Mouse (Mus musculus): Measurements from ENCODE around the gene Zfp382.
"Not testable (repeated sequence)": the region's sequence is repeated elsewhere in the genome, so short reads cannot be mapped to it uniquely, and the experiment has no call there.

Zfp382 gene

DNA sequence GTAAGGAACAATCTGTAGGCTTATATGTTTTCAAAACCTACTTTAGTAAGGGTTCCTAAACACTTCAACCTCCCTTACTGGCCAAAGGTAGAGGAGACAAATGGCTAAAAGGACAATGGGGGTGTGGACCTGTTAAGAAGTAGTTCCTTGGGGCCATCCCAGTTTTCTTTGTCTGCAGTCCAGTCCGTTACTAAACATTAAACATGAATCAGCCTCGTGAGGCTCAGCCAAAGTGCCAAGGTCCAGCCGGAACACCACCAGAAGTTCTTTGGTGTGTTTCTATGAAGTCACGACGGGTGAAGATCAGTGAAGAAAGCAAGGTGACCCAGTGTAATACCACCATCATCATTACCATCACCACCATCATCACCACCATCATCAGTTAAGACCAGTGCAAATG lies 25.3 kb downstream of the Zfp382 start:
- DNase-seq (ENCODE audit: low spot score), result no peak

DNA sequence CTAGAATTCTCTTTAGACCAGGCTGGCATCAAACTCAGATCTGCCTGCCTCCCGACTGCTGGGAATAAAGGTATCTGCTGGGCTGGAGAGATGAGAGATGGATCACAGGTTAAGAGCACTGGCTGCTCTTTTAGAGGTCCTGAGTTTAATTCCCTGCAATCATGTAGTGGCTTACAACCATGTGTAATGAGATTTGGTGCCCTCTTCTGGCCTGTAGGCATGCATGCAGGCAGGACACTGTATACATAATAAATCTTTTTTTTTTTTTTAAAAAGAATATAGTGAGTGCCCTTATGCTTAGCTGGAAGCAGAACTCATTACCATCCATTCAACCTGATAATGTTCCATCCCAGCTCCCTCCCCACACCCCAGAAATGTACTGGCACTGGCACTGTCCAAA lies 32.3 kb downstream of the Zfp382 start:
- DNase-seq (ENCODE audit: low spot score), result no peak

DNA sequence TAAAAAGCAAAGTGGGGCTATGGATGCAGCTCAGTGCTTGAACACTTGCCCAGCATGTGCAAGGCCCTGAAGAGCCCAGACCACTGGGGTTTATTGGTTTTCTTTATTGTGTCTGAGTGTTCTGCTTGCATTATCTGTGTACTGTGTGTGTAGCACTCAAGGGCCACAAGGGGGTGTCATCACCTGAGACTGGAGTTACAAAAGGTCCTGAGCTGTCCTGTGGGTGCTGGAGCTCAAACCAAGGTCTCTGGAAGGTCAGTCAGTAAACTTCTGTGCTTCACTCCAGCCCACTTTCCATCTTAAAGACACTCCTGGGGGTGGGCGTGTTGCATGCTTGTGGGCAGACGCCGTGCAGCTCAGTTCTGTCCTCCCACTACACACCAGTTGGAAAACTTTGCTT lies 33.8 kb downstream of the Zfp382 start:
- DNase-seq (ENCODE audit: low spot score), result no peak

DNA sequence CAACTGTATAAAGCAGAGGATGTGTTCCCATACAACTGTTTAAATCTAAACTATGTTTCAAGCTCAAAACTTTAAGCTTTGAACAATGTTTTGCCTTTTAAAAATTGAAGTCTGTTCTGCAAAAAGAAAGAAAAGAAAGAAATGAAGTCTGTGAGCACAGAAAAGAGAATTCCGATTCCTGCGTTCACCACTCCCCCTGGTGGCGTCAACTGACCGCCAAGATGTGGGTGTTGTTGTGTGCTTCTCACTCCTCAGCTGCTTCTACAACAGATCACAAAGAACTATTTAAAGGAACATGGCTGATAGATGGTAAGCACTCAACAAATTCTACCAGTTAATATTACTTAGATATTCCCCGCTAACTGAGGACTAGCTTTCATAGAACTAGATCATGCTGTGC lies 41.4 kb downstream of the Zfp382 start:
- DNase-seq (ENCODE audit: low spot score), result no peak

DNA sequence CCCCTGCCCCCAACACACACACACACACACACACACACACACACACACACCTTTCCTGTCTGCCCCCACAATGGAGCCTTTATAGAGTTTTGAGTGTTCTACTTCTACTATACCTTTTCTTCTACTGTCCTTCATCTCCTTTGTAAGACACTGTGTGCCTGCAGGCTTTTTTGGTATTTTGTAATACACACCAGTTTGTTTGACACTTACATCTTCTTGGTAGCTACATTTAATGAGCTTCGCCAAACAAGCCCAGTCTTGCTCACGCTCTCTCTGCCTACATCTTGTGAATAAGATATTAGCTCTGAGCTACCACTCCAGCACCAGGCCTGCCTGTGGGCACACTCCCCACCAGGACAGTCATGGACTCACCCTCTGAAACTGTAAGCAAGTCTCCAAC lies 43.0 kb downstream of the Zfp382 start:
- no peak for DNase-seq (ENCODE audit: low spot score)

DNA sequence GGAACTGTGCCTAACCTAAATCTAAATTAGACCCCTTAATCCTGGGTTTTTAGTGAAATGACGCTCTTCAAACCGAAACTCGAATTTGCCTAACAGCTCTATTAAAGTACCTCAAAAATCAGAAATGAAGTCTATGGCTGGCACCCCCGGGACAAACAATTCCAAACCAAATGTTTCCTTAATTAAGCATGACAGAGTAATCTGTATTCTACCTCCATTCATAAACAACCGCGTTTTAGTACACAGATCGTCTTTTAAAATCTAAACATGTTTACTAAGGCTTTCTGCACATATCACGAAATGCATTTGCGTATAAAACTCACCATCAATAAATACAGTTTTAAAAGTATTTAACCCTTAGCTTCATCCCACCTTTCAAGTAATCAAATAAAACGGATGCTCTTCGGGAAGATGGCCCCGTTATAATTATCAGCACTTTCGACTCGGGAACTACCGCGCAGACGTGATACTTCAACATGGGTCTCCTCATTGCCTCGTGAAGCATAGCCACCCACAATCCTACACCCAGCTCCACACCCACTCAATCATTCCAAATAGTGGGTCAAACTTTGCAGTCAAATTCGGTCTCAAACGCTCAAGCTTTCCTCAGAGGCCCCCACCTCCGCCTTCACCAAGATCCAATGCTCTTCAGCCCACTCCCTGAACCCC lies 47.3 kb downstream of the Zfp382 start:
- DNase-seq (ENCODE audit: low spot score), result peak; percentile 53

DNA sequence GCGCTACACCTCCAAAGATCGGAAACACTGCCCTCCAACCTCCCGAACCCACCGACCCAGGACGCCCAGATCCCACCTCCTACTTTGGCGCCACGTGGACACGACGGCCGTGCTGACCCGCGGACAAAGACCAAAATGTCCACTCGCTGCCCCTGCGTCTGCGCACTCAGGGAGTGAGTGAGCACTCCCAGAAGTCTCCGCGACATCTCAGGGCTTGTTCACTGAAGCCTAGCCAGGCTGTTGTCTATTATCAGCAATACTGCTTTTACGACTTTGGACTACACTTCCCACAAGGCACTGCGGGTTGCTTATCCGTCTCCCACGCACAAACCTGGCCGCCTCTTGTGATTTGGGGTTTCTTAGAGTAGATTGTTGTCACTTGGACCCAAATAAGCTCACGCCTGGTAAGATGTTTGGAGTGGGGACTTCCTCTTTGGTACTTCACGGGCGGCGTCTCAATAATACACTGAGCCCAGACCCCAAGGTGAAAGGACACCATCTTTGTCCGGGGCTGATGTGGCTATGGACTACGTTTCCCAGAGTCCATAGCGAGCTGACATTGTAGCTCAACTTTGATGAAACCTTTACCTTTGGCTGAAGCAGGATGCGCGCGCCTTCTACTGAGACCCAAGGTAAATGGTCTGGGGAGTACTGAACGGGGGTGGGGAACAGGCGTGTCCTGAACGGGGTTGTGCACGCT lies 48.0 kb downstream of the Zfp382 start, which contains the start of gene Zfp146:
TSS of gene Zfp146 (minus strand) at position 168 of the 700 bp plus-strand sequence.
- DNase-seq (ENCODE audit: low spot score), result peak; percentile 90

DNA sequence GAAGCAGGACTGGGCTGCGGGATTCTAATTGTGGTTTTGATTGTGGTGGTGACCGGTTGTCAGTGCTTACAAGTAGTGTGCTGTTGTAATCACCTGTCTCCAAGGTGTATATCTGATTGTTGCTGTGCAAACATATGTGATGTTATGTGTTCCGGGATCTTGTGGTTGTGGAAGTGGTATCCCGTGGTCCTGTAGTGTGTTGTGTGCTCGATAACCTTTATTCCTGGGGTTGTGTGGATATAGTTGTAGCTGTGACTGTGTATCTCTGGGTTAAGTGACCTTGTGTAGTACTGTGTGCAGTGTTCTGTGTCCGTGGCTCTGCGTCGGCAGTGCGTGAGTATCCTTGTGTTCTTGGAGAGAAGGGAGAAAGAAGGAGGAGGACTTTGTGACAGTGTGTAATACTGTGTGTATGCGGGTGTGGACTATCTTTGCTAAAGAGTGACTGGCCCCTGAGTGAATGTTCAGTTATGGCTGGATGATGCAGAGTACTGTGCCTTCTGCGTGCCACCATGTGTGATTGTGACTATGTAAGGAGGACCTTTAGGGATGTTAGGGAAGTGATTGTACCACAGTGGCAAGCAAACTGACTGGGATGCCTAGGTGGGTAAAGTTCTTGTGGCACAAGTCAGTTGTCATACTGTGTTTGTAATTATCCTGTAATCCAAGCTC lies 48.7 kb downstream of the Zfp382 start:
- DNase-seq (ENCODE audit: low spot score), result peak; percentile 17

DNA sequence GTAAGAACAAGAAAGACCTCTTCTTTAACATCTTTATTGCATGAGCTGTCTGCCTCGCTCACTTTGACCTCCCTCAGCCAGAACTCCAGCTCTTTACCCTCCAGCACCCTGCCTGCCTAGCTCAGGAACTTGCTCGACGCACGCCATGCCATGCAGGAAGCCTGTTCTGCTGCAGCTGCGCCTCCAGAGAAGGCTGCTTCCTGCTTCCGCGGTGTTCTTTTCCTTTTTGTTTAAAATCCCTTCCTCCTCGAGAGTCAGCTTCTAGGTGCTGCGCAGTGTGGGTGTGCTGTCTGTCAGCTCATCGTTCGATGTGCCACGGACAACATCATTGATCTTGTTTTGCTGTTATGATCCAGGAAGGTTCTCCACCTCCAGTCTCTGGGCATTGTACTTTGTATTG lies 54.7 kb downstream of the Zfp382 start:
- no peak for DNase-seq (ENCODE audit: low spot score)

DNA sequence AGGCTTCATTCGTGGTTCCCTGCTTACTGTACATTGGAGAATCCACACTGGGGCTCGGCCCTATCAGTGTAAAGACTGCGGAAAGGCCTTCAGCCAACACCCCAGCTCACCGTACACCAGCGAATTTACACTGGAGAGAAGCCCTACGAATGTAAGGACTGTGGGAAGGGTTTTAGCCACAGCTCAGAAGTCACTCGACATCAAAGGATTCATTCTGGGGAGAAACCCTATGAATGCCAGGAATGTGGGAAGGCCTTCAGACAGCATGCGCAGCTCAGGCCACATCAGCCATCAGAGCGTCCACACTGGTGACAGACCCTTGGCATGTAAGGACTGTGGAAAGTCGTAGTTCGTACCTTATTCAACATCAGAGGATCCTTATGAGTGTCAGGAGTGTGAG lies 56.5 kb downstream of the Zfp382 start:
- no peak for DNase-seq (ENCODE audit: low spot score)

DNA sequence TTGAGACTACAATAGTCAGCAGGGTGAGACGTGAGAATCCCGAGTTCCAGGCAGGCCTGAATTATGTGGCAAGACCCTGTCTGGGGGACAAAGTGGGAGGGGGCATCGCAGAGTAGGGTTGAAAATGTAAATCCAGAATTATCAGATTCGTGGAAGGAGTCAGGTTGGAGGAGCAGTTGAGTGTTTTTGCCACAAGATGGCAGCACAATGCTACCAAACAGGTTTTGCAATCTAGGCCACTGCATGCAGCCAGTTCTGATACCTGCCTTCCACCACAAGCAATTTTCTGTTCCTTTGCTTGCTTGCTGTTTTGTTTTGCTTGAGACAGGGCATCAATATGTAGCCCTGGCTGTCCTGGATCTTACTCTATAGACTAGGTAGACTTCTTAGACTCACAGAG lies 59.6 kb downstream of the Zfp382 start:
- DNase-seq (ENCODE audit: low spot score), result peak; percentile 75

DNA sequence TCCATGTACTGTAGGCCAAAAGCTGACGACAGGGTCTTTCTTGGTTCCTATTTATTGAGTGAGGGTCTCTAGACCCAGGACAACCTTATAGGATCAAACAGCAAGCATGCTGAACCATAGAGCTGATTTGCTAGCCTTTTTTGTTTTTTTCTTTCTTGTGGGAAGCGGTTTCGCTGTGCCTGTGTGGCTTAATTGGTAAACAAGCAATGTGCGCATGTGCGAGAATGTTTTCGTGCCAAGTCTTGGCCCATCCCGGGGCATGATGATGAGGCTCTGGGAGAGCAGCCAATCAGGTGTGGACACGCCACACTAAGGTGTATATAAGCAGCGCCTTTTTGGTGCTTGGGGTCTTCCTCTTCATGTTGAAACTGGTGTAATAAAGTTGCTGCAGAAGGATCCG lies 60.2 kb downstream of the Zfp382 start:
- not testable (repeated sequence) for DNase-seq (ENCODE audit: low spot score)

DNA sequence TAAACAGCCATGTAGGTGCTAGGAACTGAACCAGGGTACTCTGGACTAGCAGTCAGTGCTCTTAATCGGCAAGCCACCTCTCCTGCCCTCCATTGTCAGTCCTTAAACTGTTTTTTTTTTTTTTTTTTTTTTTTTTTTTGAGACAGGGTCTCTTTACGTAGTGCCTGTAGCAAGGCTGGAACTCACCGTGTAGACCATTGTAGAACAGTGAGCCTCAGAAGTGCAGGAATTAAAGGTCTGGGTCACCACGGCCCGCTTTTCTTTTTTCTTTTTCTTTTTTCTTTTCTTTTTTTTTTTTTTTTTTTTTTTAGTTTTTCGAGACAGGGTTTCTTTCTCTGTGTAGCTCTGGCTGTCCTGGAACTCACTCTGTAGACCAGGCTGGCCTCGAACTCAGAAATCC lies 61.4 kb downstream of the Zfp382 start:
- not testable (repeated sequence) for DNase-seq (ENCODE audit: low spot score)

DNA sequence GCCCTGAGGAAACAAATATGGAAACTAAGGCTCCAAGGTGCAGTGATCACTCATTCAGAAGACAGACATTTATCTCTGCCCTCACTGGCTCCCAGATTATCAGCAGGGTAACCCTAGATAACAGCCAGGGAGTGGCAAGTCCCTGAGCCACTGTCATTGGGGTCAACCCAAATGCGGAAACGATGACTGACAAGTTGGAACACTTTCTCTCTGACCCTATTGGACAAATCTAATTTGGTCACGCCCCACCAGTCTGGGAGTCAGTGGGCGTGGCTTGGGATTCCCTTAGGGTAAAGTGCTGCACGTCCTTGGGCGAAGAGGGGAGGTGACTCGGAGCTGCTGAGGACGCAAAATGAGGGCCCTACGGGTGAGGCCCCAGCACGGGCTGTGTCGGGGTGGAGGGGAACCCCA lies 62.1 kb downstream of the Zfp382 start, which contains the start of gene Cox7a1:
TSS of gene Cox7a1 (plus strand) at position 266 of the 411 bp plus-strand sequence.
- peak; percentile 91 for DNase-seq (ENCODE audit: low spot score)
